Mouse (Mus musculus): Measurements from ENCODE around the gene Fam47e.
A peak's percentile ranks its signal among the peaks of the same experiment; 100 is the strongest.
"Not testable (repeated sequence)": the region's sequence is repeated elsewhere in the genome, so short reads cannot be mapped to it uniquely, and the experiment has no call there.

Fam47e gene

DNA sequence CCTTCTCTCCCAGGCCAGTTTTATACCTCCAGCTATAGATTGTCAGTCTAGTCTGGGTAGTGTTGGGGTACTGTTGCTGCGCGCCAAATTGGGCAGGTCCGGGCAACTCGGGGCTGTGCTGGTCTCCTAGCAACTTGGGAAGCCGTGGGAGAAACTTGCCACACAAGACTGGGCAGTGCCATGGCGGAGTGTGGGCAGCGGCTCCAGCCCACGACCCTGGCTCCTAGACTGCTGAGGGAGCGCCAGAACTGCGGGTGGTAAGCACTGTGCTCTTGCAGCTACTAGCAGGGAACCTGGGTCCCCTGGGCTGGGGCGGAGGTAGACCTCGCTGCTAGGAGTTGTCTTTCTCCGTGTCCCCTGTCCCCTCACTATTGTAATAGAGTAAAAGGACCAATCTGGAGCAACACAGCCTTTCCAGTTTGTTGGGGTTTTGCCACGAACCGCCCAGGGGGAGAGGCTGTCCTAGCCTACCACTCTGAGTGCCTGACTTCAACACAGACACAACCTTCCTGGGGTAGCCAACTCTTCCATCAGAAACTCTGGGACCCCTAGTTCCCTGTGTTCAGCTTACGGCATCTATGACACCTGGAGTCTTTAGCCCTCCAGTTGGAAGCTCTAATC is at the start of gene Fam47e:
Gene Fam47e, plus strand, starts transcription at position 179 of the 621 bp plus-strand sequence.
- no peak for DNase-seq (ENCODE audit: low spot score)

DNA sequence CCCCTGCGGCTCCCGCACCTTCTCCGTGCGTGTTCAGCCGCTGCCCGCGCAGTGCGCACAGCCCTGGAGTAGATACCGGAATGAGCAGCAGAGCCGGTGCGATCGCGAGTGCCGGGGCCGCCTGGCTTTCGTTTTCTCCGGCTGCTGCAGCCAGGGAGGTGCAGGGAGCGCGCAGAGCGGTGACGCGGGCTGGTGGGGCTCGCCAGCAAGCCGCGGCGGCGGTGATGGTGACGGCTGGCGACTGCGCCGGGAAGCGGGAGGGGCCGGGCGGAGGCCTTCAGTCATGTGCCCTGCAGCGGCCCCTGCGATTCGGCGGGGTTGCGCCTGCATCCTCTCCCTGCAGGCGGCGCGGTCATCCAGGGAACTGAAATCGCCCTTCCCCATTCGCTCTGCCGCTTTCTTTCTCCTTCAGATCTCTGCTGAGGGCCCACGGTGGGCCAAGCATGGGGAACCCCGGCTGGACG is 49.4 kb upstream of the Fam47e start:
- DNase-seq (ENCODE audit: low spot score), result peak; percentile 81

DNA sequence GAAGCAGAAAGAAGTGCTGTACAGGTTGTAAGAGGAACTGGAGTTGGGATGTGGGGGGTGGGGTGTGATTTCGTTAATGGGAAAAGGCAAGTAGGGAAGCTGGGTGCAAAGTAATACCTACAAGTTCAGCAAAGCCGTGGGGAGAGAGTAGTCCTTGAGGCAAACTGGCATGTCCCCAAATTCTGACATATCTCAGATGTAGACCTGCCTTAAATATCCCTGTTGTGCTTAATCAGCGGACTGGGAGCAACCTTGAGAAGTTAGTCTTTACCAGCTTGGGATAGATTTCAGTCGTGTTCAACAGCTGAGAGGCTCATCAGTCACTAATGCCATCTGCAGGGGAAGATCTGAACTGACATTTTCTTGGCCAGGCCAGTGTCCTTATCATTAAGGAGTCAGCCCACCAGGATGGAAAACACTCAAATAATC is 48.6 kb upstream of the Fam47e start:
- DNase-seq (ENCODE audit: low spot score), result peak; percentile 29

DNA sequence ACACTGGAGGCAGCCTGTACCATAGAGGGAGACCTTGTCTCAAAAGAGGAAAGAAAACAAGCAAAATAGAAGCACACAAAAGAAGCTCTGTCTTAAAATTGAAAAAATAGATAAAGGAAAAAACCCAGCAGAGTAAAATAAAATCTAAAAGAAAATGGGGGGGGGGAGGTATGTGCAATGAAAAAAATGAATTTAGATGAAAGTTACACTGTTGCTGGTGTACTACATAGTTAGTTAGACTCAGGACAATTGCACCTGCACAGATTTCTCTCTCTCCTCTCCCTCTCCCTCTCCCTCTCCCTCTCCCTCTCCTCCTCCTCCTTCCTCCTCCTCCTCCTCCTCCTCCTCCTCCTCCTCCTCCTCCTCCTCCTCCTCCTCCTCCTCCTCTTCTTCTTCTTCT is 48.1 kb upstream of the Fam47e start, which contains the start of gene Scarb2:
Gene Scarb2, minus strand, starts transcription at position 101 of the 400 bp plus-strand sequence.
- no peak for DNase-seq (ENCODE audit: low spot score)

DNA sequence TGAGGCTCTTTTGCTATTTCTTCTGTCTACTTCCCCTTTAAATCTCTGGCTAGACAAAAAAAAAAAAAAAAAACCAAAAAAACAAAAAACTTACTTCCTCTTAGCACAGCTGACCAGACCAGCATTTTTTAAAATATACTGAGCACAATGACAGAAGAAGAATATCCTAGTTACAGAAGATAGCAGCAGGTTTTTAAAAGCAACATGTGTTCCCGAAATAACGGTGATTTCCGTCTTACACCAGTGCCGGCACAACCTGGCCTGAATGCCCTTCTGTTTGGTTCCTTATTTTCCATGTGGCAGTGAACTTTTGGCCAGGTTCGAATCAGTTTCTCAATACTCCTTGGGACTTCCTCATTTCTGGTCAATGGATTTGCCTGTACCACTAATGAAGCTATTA is 46.0 kb upstream of the Fam47e start:
- DNase-seq (ENCODE audit: low spot score), result no peak

DNA sequence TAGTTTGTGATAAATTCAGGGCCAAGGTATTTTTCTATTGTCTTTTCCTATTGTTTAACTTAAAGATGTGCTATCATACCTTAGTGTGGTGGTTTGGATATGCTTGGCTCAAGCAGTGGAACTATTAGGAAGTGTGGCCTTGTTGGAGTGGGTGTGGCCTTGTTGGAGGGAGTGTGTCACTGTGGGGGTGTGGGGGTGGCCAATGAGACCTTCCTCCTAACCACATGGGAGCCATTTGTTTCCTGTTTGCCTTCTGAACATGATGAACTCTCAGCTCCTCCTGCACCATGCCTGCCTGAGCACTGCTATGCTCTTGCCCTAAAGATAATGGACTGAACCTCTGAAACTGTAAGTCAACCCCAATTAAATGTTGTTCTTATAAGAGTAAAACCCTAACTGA is 43.6 kb upstream of the Fam47e start:
- DNase-seq (ENCODE audit: low spot score), result no peak

DNA sequence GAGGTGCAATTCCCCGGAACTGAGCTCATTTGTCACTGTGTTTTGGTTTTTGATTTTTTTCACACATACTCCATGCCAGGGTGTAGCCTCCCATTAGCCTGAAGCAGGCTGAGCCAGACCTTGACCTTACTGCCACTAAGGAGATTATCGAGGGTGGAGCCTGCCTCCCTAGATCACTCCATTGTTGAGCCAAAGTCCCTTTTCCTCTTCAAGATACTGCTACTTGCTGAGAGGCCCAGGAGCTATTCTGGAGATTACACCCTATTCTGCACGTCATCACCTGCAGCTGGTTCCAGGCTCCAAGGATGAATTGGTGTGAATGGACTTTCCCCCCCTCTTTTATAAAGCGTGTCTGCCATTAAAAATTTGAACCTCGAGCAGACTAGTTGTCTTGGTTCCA is 42.8 kb upstream of the Fam47e start:
- DNase-seq (ENCODE audit: low spot score), result no peak

DNA sequence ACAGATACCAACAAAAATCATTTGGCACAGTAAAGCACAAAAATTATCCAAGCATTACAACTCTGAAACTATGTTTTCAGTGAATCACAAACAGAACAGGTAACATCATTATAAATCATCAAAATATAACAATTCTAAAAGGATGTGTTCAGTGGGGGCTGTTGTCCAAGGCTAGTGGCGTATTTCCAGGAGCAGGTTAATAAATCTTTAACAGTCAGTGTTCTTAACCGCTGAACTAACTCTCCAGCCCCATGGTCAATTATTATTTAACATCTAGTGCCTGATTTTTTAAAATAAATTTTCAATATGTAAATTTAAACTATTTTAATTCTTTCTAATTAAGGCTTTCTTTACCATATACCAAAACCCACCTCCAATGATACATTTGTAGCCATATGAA is 33.7 kb upstream of the Fam47e start:
- not testable (repeated sequence) for DNase-seq (ENCODE audit: low spot score)

DNA sequence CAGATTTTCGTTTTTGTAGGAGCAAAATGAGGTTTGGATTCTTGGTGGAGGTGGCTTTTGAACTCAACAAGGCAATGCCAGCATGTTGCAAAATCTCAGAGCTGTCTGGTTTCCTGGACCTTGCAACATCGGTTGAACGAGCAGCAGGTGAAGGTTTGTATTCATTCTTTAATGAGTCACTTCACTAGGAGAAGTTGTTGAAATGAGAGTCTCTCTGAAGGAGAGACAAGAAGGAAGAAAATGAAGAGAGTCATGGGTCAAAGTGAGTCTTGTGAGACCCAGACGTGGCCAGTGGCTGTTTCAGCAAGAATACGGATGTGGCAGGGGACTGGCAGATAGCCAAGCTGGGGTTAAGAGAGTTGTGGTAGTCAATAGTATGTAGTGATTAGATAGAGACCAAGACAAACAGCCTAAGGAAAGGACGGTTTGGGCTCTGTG is 30.0 kb upstream of the Fam47e start:
- no peak for DNase-seq (ENCODE audit: low spot score)

DNA sequence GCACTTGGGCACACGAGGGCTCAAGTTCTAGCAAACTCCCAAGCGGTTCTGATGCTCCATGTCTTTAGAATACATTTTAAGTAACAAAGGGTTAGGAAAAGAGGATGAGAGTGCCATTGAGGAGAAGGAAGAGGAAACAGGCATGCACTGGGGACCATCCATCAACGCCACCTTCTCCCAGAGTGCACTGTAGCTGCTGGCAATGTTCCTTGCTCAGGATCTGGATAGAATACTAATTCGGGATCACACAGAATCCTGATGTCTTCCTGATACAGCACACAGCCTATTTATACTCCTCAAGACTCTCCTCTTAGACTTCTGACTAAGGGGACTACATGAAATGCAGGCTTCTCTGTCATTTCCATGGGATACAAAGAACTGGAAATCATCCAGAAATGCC is 15.2 kb upstream of the Fam47e start:
- DNase-seq (ENCODE audit: low spot score), result no peak

DNA sequence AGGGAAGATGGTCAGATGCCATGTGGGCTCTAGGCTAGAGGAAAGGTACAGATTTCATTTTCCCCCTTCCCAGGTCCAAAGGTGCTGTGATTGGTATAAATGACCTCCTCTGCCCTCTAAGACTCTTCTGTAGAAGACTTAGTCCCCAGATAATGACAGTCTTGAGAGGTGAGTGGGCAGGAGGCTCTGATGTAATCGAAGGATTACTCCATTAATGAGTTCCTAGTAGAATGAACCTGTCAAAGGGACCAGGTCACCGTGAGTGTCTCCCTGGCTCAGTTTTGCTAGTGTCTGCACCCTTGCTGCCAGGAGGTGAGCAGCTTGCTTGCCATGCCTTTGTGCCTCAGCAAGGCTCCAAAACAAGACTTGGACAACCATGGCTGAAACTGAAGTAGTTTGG is 2.3 kb upstream of the Fam47e start:
- DNase-seq (ENCODE audit: low spot score), result no peak

DNA sequence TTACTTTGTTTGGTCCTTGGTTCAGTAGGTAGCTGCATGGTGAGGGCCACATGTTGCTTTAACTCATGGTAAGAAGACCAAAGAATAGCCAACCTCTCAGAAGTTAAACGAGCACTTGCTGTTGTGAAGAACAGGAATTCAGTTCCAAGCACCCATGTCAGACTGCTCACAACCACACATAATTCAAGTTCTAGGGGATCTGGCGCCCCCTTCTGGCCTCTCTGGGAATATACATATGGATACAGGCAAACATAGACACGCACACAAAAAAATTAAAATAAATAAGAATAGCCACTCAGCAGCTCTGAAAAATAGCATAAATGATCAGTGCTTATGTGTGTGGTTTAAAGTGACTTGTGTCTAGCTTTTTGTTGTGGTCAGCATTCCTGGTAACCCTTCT is 930 bp upstream of the Fam47e start:
- no peak for DNase-seq (ENCODE audit: low spot score)

DNA sequence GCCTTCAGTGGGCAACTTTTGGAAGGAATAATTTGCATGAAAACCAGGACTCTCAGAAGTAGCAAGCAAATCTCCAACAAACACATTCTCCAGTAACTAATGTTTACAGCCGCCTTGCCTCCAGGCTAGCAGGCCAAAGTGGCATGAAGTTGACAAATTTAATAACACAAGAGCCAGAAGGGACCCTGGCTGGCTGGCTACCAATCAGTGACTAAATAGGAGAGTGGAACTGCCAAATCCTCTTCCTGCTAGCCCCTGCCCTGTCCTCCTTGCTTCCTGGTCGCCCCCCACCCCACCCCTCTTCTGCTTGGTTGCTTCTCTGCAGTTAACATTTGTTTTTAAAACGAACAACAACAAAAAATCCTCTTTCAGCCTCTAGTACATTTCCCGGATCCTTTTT is 426 bp upstream of the Fam47e start:
- no peak for DNase-seq (ENCODE audit: low spot score)

DNA sequence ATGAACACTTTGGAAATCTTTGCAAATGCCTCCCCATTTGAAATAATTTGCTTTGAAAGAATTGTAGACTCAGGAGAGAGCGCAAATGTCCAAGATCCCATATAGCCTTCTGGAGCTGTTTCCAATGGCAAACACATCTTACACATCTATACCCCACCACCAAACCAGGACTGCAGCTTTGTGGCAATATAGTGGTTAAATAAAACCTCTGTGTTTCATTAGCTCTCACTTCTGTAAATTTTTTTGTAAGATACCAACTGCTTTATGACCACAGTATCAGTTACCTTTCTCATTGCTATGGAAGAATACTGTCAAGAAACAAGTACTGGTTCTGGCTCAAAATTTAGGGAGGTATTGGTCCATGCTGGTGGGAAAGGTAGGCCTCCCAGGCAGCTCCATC is 1.0 kb downstream of the Fam47e start:
- no peak for DNase-seq (ENCODE audit: low spot score)

DNA sequence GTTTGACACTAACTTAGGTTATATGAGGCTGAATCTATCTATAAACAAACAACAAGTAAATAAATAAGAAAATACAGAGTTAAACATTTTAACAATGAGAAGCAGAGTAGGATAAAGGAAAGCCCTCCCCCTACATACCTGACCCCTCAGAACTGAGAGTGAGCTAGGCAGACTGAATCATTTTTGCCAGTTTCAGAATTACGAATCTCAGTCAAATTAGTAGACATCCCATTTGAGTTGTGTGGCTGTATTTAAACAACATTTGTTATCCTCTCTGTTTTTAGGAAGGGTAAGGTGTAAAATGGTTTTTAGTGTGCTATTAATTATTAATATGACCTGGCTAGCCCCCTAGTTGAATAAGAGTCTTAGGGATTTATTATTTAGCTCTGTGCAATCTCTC is 2.6 kb downstream of the Fam47e start:
- DNase-seq (ENCODE audit: low spot score), result no peak

DNA sequence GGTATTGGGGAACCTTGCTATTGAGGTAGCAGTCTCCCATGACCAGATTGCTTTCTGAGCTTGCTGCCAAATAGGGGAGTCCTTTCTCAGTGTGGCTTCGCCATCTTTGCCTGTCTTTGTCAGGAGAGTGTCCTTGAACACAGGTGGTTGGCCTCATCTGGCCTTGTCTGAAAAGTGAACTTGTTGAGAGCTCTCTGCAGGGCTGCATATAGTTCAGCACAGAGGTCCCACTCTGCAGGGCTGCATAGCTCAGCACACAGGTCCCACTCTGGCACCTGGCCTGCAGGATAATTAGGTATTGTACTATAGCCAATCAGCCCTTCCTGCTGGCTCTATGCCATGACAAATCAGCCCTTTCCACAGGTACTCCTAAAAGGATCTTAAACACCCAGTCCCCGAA is 5.3 kb downstream of the Fam47e start:
- no peak for DNase-seq (ENCODE audit: low spot score)

DNA sequence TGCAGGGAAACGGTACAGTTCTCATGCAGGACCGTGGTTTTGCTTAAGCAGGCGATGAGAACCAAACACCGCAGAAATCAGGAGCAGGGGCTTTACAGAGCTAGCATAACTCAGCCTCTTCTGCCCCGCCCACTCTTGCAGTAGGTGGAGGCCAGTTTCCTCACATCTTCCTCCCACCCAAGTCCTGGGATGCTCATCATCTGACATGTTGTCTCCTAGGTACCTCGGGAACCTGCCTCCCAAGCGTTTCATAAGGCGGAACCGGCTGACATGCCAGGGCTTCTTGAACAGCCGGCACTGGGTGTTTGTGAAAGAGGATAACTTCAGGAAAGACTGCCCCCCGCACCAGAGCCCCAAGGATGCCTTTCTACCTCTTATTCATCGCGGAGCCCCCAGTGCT is 7.1 kb downstream of the Fam47e start:
- DNase-seq (ENCODE audit: low spot score), result no peak

DNA sequence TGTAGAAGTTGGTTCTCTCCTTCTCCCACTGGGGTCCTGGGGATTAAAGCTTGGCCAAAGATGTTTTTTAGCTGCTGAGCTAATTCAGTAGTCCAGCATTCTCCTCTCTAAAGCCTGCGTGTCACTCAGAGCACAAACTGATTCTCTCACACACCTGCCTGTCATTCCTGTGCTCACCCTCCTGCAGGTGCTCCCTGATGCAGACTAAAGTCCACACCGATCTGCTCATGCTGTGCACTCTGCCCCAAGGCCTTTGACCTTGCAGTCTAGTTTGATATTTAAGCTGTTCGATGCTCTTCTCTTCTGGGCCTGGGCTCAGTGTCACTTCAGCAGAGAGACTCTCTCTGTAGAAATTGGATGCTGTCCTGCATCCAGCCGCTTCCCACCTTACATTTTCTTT is 16.4 kb downstream of the Fam47e start:
- no peak for DNase-seq (ENCODE audit: low spot score)

DNA sequence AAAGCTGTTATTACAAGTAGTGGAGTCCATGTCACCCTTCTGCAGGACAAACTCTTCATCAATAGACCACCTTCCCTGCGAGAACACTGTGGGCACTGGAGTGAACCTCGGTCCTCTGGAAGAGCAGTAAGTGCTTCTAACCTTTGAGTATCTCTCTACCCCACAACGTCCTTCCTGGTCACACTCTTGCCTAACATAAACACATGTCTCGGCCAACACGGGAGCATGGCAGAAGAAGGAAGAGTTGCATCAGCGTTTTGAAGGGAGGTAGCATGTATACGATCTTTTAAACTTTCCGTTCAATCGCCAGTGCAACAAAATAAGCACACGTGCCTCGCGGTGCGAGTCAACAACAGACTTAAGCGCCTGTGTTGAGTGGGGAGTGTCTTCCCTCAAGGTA is 24.7 kb downstream of the Fam47e start:
- no peak for DNase-seq (ENCODE audit: low spot score)

DNA sequence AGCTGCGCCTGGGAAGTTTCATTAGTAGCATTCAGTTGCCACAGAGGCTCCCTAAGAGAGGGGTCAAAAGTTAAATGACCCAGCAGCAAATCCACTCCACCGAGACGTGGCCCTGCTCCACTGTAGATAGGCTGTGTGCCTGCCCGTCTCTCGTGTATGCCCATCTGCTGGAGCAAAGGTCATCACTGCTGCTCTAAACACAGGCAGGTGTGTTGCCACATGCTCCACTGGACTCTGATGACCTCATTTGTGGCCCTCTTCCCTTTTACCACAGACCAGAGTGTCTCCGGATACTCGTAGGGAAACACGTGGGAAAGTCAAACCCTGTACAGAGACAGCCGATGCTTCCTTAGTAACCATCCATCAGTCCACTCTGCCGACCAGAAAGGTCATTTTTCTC is 31.1 kb downstream of the Fam47e start:
- no peak for DNase-seq (ENCODE audit: low spot score)

DNA sequence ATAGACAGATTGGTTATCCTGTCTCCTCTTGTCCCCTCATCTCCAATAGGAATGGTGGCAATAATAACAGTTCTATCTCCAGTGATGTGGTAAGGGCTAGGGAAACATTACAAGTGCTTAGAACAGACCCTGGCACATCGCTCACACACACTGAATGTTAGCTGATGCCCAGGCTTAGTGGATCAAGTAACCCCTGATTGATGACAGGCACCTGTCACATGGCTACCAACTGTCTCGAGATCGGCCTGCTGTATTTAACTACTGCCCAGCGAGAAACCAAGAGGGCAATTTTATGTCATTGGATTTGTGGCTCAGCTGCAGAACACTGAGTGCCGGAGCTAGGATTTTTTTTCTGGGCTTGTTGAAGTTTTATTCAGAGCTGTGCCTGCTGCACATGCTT is 40.2 kb downstream of the Fam47e start:
- no peak for DNase-seq (ENCODE audit: low spot score)

DNA sequence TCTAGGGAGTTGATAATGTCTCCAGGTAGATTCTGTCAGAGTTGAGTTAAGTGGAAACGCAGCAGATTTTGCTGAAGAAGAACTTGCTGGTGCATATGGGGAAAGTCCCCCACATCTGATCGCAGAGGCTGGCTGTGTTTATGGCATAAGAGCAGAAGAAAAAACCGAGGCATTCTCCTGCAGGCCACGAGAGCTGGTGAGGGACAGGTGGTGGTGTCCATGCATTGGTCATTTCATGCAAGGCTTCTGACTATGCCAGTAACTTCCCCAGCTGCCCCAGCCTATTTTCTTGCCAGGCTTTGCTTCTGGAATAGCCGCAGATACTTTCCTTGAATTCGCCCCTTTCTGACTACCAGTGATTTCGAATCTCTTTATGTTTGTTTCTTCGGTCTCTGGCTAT is 42.0 kb downstream of the Fam47e start:
- no peak for DNase-seq (ENCODE audit: low spot score)

DNA sequence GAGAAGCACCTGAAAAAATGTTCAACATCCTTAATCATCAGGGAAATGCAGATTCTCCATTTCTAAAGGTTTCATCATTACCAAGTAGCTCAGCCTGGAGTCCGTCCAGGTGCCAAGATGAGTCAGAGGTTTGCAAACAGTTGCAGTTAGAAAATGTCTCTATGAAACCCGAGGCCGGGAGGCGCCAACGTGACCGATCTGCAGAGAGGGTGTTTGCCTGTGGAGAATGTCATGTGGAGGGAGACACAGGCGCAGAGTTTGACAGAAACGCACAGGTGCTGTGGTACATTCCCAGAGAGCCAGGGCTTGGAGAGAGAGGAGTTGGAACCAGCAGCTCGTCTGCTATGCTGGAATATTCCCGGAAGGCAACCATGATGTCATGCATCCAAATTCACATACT is 44.2 kb downstream of the Fam47e start:
- no peak for DNase-seq (ENCODE audit: low spot score)
